10 mouse cellular contexts compared by ENCODE assay signal in genomic region chrX:101427774-101428173, GRCm38 (mm10). TPM values are rescaled to one million over a fixed set of nuclear protein-coding genes. Genes with fewer than 3 reads are reported as not detected.
A peak's percentile ranks its signal among the peaks of the same experiment; 100 is the strongest.
DNase-seq lines count a peak whose midpoint lies in the region; ATAC-seq lines count a peak whose summit lies in the region.
"Had no signal": no experiment of that assay in that cellular context is flagged by ENCODE, and none has a peak within 500 bp of the region (broad histone marks: within the 10 kb centered on the region; RNA-seq: fewer than 3 reads in every experiment).

No protein-coding gene starts in this region.

- peaks cover 4% of the 10 kb centered on the region; the same call in 1 of the 2 replicates for H3K27me3 ChIP-seq in kidney, embryonic 16.5 days (ENCODE audit: insufficient read depth, low read length)
- H3K27me3 ChIP-seq in forebrain, embryonic 12.5 days = 0 out of 2 replicates have a peak, but pooled peaks cover 4% of the 10 kb centered on the region
- H3K27me3 ChIP-seq: embryonic facial prominence, embryonic 15.5 days had no signal

- no peak overlapping the region for H3K4me2 ChIP-seq in kidney, embryonic 16.5 days (replicated peaks; ENCODE audit: low read depth, low read length)
- H3K4me2 ChIP-seq in forebrain, embryonic 12.5 days = no peak overlapping the region

- 0 out of 2 replicates have a peak, but pooled peaks cover 7% of the 10 kb centered on the region for H3K36me3 ChIP-seq in kidney, embryonic 16.5 days (ENCODE audit: insufficient read depth, low read length)
- H3K36me3 ChIP-seq in forebrain, embryonic 12.5 days (replicated peaks) = peaks cover 12% of the 10 kb centered on the region; the same call in 1 of the 2 replicates

- H3K9me3 ChIP-seq in kidney, embryonic 16.5 days (ENCODE audit: low read length) = no peaks in the 10 kb centered on the region
- H3K9me3 ChIP-seq in forebrain, embryonic 12.5 days = no peaks in the 10 kb centered on the region
- H3K9me3 ChIP-seq: embryonic facial prominence, embryonic 15.5 days; limb, embryonic 13.5 days had no signal

- H3K4me3 ChIP-seq in kidney, embryonic 16.5 days (ENCODE audit: low read length) = no peak overlapping the region
- H3K4me3 ChIP-seq in forebrain, embryonic 12.5 days (replicated peaks) = no peak overlapping the region
- H3K4me3 ChIP-seq: embryonic facial prominence, embryonic 15.5 days had no signal

- ATAC-seq in CD4-positive, CD25-positive, alpha-beta regulatory T cell, adult 4 months = no peak
- no peak for ATAC-seq in kidney, embryonic 16.5 days (ENCODE audit: low FRiP score, low TSS enrichment)
- no peak for ATAC-seq in forebrain, embryonic 12.5 days (ENCODE audit: low FRiP score)

- 4% methylated on average over 1 of the region's 1 CpGs for WGBS in kidney, embryonic 16.5 days
- WGBS in forebrain, embryonic 12.5 days = 6% methylated on average over 1 of the region's 1 CpGs

- 0 out of 2 replicates have a peak, but pooled peaks cover 9% of the 10 kb centered on the region for H3K4me1 ChIP-seq in kidney, embryonic 16.5 days (ENCODE audit: insufficient read depth, low read length)
- peaks cover 9% of the 10 kb centered on the region for H3K4me1 ChIP-seq in forebrain, embryonic 12.5 days
- H3K4me1 ChIP-seq: embryonic facial prominence, embryonic 15.5 days; limb, embryonic 13.5 days had no signal

- peak; percentile 65 for DNase-seq in CD4-positive, CD25-positive, alpha-beta regulatory T cell, adult 2 months (ENCODE audit: low read depth, low spot score)
- peak; percentile 21 for DNase-seq in kidney, adult 11 months
- peak; percentile 54 for DNase-seq in R1 (ENCODE audit: low read depth, low spot score)
- peak; percentile 35 for DNase-seq in lung, postnatal 10 days
- no peak for DNase-seq in yolk sac, embryonic 10.5 days (ENCODE audit: low spot score)

- no peak overlapping the region for H3K9ac ChIP-seq in kidney, embryonic 16.5 days (replicated peaks; ENCODE audit: low read length)
- no peak overlapping the region for H3K9ac ChIP-seq in forebrain, embryonic 12.5 days
- H3K9ac ChIP-seq: embryonic facial prominence, embryonic 15.5 days; limb, embryonic 13.5 days had no signal

- no peak overlapping the region for H3K27ac ChIP-seq in kidney, embryonic 16.5 days (ENCODE audit: low read length)
- no peak overlapping the region for H3K27ac ChIP-seq in forebrain, embryonic 12.5 days

RNA-seq across cellular contexts. Expression of gene Nono, which starts 1.3 kb away (rescaled TPM):
- polyA plus RNA-seq in CD4-positive, CD25-positive, alpha-beta regulatory T cell, adult 4 months (2017; shearing (Covaris generic)) = 100 to 1,000 TPM; 348 to 429 TPM
- polyA plus RNA-seq in kidney, embryonic 16.5 days (2015; fragmentation: Nextera tagmentation; extraction: Ambion mirVana) = 457 and 479 TPM in 2 replicates
- 636 and 666 TPM in 2 replicates for polyA plus RNA-seq in forebrain, embryonic 12.5 days (2016; fragmentation: Nextera tagmentation; extraction: Ambion mirVana)

RNA-seq across cellular contexts. Expression of gene Zmym3, which starts 7.1 kb away (rescaled TPM):
- polyA plus RNA-seq in CD4-positive, CD25-positive, alpha-beta regulatory T cell, adult 4 months (2017; shearing (Covaris generic)) = 10 to 100 TPM; 13.1 to 21.1 TPM
- 30.9 and 31.6 TPM in 2 replicates for polyA plus RNA-seq in kidney, embryonic 16.5 days (2015; fragmentation: Nextera tagmentation; extraction: Ambion mirVana)
- 37.5 and 37.8 TPM in 2 replicates for polyA plus RNA-seq in forebrain, embryonic 12.5 days (2016; fragmentation: Nextera tagmentation; extraction: Ambion mirVana)

RNA-seq across cellular contexts. Expression of gene Itgb1bp2, which starts 21.1 kb away (rescaled TPM):
- polyA plus RNA-seq in CD4-positive, CD25-positive, alpha-beta regulatory T cell, adult 4 months (2017; shearing (Covaris generic)) = 1 to 10 TPM in 1 of 2 experiments, under 1 TPM in 1; 0.98 to 1.2 TPM
- polyA plus RNA-seq in kidney, embryonic 16.5 days (2015; fragmentation: Nextera tagmentation; extraction: Ambion mirVana) = 4.0 and 4.8 TPM in 2 replicates
- polyA plus RNA-seq in forebrain, embryonic 12.5 days (2016; fragmentation: Nextera tagmentation; extraction: Ambion mirVana) = 3.3 and 3.9 TPM in 2 replicates

RNA-seq across cellular contexts. Expression of gene Gjb1, which starts 51.6 kb away (rescaled TPM):
- not detected for polyA plus RNA-seq in CD4-positive, CD25-positive, alpha-beta regulatory T cell, adult 4 months (2017; shearing (Covaris generic))
- polyA plus RNA-seq in kidney, embryonic 16.5 days (2015; fragmentation: Nextera tagmentation; extraction: Ambion mirVana) = 33.6 and 40.6 TPM in 2 replicates
- polyA plus RNA-seq in forebrain, embryonic 12.5 days (2016; fragmentation: Nextera tagmentation; extraction: Ambion mirVana) = not detected in 2 replicates
- polyA plus RNA-seq: limb, embryonic 13.5 days had no signal
